Mouse (Mus musculus) limb, embryonic 12.5 days (tissue): Measurements from ENCODE around the gene Taf13. TPM values are rescaled to one million over a fixed set of nuclear protein-coding genes. Genes with fewer than 3 reads are reported as not detected.
"Not testable (repeated sequence)": the region's sequence is repeated elsewhere in the genome, so short reads cannot be mapped to it uniquely, and the experiment has no call there.

Experiments
- ATAC-seq: fragments of 200-750 bp; cut with Nextera tagmentation; 2 replicates; pipeline ENCODE4 v1.8.0; 2017; ENCODE audit warnings: low read depth, moderate TSS enrichment; ENCODE audit not compliant: insufficient number of reproducible peaks, insufficient read depth, low FRiP score, low TSS enrichment
- H3K27ac ChIP-seq: fragments of 300-500 bp; sonication (generic); 2 replicates; pipeline ENCODE4 v1.5.1; 2016; ENCODE audit warnings: mild to moderate bottlenecking, moderate library complexity
- H3K27me3 ChIP-seq: fragments of 300-500 bp; sonication (generic); 2 replicates; pipeline ENCODE4 v1.6.1; 2016; ENCODE audit warnings: mild to moderate bottlenecking, moderate library complexity
- H3K36me3 ChIP-seq: fragments of 300-500 bp; sonication (generic); 2 replicates; pipeline ENCODE4 v1.6.1; 2016; ENCODE audit warnings: mild to moderate bottlenecking, moderate library complexity
- H3K4me1 ChIP-seq: fragments of 300-500 bp; sonication (generic); replicated peaks from 2 replicates; pipeline ENCODE4 v1.6.1; 2016
- H3K4me2 ChIP-seq: fragments of 300-500 bp; sonication (generic); 2 replicates; pipeline ENCODE4 v1.6.1; 2016; ENCODE audit warnings: mild to moderate bottlenecking, moderate library complexity
- H3K4me3 ChIP-seq: fragments of 300-500 bp; sonication (generic); replicated peaks from 2 replicates; pipeline ENCODE4 v1.5.1; 2016; ENCODE audit warnings: mild to moderate bottlenecking
- H3K9ac ChIP-seq: fragments of 300-500 bp; sonication (generic); replicated peaks from 2 replicates; pipeline ENCODE4 v1.6.1; 2016; ENCODE audit warnings: mild to moderate bottlenecking, moderate library complexity
- H3K9me3 ChIP-seq: fragments of 300-500 bp; sonication (generic); 2 replicates; pipeline ENCODE4 v1.6.1; 2016; ENCODE audit warnings: mild to moderate bottlenecking, moderate library complexity
- WGBS: fragments of 180-500 bp; shearing (Covaris S2); methylation state at CpG from one replicate; pipeline ENCODE4 v1.1.7; 2016; 5-methylcytosine and 5-hydroxymethylcytosine counted together
- polyA plus RNA-seq: library from polyadenylated mRNA; unstranded; fragments of >200 nt; fragmentation: Nextera tagmentation; extraction: Ambion mirVana; gene quantifications from 2 replicates; pipeline ENCODE4 v1.2.1, GENCODE M21; 2016

The Taf13 gene
- polyA plus RNA-seq, 1 experiment from 2014 or later = 49.9 TPM

- no peaks in the 10 kb centered on the region for H3K9me3 ChIP-seq
- H3K9ac ChIP-seq = peak overlapping the region; percentile 95
- WGBS = 17% methylated on average over 22 of the region's 22 CpGs
- peak overlapping the region; percentile 89 for H3K27ac ChIP-seq
- H3K4me3 ChIP-seq = peak overlapping the region; percentile 81
- no peaks in the 10 kb centered on the region for H3K27me3 ChIP-seq
- ATAC-seq = peak; percentile 95
- H3K4me2 ChIP-seq = peak overlapping the region; percentile 73
- H3K4me1 ChIP-seq = peaks cover 7% of the 10 kb centered on the region
- H3K36me3 ChIP-seq = peaks cover 30% of the 10 kb centered on the region
Measured at GRCm38 (mm10) chr3:108554587-108555312, 16.7 kb upstream of the Taf13 start.

DNA sequence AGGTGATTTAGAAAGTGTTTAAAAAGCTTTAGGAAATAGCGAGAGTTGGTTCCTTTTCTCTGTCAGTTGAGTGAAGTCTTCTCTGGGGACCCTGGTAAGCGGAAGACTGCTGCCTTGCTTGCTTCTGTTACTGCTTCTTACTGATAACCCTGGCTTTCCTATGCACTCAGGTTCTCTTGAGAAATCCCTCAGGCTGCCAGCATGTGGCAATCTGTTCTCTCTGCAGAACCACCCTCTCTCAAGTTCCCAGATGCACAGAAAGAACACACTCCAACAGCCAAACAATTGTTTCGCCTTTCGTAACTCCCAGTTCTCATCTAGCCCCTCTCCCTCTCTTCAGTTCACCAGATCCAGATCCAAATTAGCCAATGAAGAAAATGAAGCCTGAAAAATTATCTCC, 13.6 kb upstream of the Taf13 start:
- Histone ChIP-seq H3K4me1 (peaks cover 13% of the 10 kb centered on the region), H3K27ac (no peak overlapping the region), H3K9me3 (no peaks in the 10 kb centered on the region), H3K9ac (no peak overlapping the region), H3K27me3 (no peaks in the 10 kb centered on the region), H3K36me3 (peaks cover 35% of the 10 kb centered on the region), H3K4me2 (no peak overlapping the region), H3K4me3 (no peak overlapping the region)
- 97% methylated on average over 4 of the region's 4 CpGs for WGBS
- no peak for ATAC-seq

- peak; percentile 97 for ATAC-seq
- WGBS = under 1% methylated on average over 45 of the region's 45 CpGs
- Histone ChIP-seq H3K4me1 (peaks cover 10% of the 10 kb centered on the region), H3K9me3 (no peaks in the 10 kb centered on the region), H3K27me3 (no peaks in the 10 kb centered on the region), H3K4me2 (peak within 1 kb of the TSS; percentile 73), H3K27ac (peak within 1 kb of the TSS; percentile 89), H3K4me3 (peak within 1 kb of the TSS; percentile 79), H3K9ac (peak within 1 kb of the TSS; percentile 79), H3K36me3 (peaks cover 29% of the 10 kb centered on the region)
Measured at GRCm38 (mm10) chr3:108562133-108562730, 9.3 kb upstream of the Taf13 start, which contains the start of gene Tmem167b. TSS of gene Tmem167b (minus strand) at chr3:108562466.

- peak; percentile 56; the same call in 1 of the 2 replicates for ATAC-seq
- Histone ChIP-seq H3K4me1 (peaks cover 10% of the 10 kb centered on the region), H3K36me3 (peaks cover 25% of the 10 kb centered on the region), H3K4me2 (peak overlapping the region; percentile 73), H3K9ac (0 out of 2 replicates have a peak overlapping the region, but pooled peaks have one; percentile 31), H3K27ac (peak overlapping the region; percentile 89), H3K9me3 (no peaks in the 10 kb centered on the region), H3K4me3 (peak overlapping the region; percentile 79), H3K27me3 (no peaks in the 10 kb centered on the region)
- 9% methylated on average over 15 of the region's 15 CpGs for WGBS
Measured at GRCm38 (mm10) chr3:108562777-108563271, 8.7 kb upstream of the Taf13 start.

DNA sequence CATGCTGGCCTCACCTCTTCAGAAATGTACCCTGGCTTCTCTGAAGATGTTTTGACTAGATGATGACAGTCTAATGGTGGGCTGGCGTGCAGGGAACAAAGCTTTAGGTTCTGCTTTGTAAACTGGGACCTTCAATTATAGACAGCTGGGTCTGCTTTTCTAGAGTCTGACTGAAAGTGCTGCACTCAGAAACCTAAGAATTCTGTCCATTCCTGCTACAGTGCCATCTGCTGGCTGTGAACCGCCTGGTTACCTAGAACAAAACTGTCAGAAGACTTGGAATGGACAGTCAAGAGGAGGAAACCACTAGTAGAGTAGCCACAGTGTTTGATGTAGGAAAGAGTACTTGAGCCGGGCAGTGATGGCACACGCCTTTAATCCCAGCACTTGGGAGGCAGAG, 8.2 kb upstream of the Taf13 start:
- Histone ChIP-seq H3K4me1 (peaks cover 10% of the 10 kb centered on the region), H3K9ac (0 out of 2 replicates have a peak overlapping the region, but pooled peaks have one; percentile 31), H3K4me2 (peak overlapping the region; percentile 73), H3K27ac (peak overlapping the region; percentile 89), H3K4me3 (peak overlapping the region; percentile 79), H3K36me3 (peaks cover 20% of the 10 kb centered on the region), H3K9me3 (no peaks in the 10 kb centered on the region), H3K27me3 (no peaks in the 10 kb centered on the region)
- 8% methylated on average over 4 of the region's 4 CpGs for WGBS
- ATAC-seq = no peak

- Histone ChIP-seq H3K4me3 (no peak overlapping the region), H3K9me3 (no peaks in the 10 kb centered on the region), H3K4me2 (no peak overlapping the region), H3K9ac (no peak overlapping the region), H3K27me3 (no peaks in the 10 kb centered on the region), H3K27ac (0 out of 2 replicates have a peak overlapping the region, but pooled peaks have one; percentile 0), H3K4me1 (peaks cover 11% of the 10 kb centered on the region), H3K36me3 (no peaks in the 10 kb centered on the region)
- ATAC-seq = no peak
- 63% methylated on average over 15 of the region's 15 CpGs for WGBS
Measured at GRCm38 (mm10) chr3:108567990-108568877, 3.3 kb upstream of the Taf13 start.

DNA sequence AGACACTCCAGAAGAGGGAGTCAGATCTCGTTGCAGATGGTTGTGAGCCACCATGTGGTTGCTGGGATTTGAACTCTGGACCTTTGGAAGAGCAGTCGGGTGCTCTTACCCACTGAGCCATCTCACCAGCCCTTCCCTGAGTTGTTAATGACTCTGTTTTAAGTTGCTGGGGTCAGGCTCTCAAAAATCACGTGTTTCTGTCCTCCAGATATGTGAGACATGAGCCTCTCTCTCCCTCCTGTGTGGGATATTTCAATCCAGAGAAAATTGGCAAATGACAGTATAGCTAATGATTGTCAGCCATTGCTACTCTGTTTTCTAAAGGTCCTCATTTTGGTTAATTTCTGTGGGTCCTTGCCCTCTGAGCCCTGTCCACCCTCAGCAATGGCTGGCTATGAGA, 1.9 kb upstream of the Taf13 start:
- not testable (repeated sequence) for H3K27ac ChIP-seq, H3K4me2 ChIP-seq, ATAC-seq, H3K9ac ChIP-seq, H3K4me3 ChIP-seq, H3K9me3 ChIP-seq, H3K36me3 ChIP-seq, H3K27me3 ChIP-seq
- WGBS = 59% methylated on average over 3 of the region's 3 CpGs
- H3K4me1 ChIP-seq = peaks cover 10% of the 10 kb centered on the region

- peak overlapping the region; percentile 66; the same call in 1 of the 2 replicates for H3K4me3 ChIP-seq
- WGBS = 87% methylated on average over 14 of the region's 14 CpGs
- H3K4me1 ChIP-seq = peaks cover 10% of the 10 kb centered on the region
- no peaks in the 10 kb centered on the region for H3K36me3 ChIP-seq
- no peak overlapping the region for H3K9ac ChIP-seq
- ATAC-seq = no peak
- H3K9me3 ChIP-seq = no peaks in the 10 kb centered on the region
- no peaks in the 10 kb centered on the region for H3K27me3 ChIP-seq
- peak overlapping the region; percentile 81 for H3K4me2 ChIP-seq
- no peak overlapping the region for H3K27ac ChIP-seq
Measured at GRCm38 (mm10) chr3:108570813-108571212, 685 bp upstream of the Taf13 start.

- H3K27me3 ChIP-seq = no peaks in the 10 kb centered on the region
- ATAC-seq = no peak
- H3K4me3 ChIP-seq = peak overlapping the region; percentile 66
- 0 out of 2 replicates have a peak, but pooled peaks cover 6% of the 10 kb centered on the region for H3K36me3 ChIP-seq
- peak overlapping the region; percentile 81 for H3K4me2 ChIP-seq
- WGBS = 50% methylated on average over 18 of the region's 18 CpGs
- peaks cover 10% of the 10 kb centered on the region for H3K4me1 ChIP-seq
- H3K27ac ChIP-seq = peak overlapping the region; percentile 53; the same call in 1 of the 2 replicates
- H3K9me3 ChIP-seq = no peaks in the 10 kb centered on the region
- peak overlapping the region; percentile 76 for H3K9ac ChIP-seq
Measured at GRCm38 (mm10) chr3:108572309-108573010, 962 bp downstream of the Taf13 start.

DNA sequence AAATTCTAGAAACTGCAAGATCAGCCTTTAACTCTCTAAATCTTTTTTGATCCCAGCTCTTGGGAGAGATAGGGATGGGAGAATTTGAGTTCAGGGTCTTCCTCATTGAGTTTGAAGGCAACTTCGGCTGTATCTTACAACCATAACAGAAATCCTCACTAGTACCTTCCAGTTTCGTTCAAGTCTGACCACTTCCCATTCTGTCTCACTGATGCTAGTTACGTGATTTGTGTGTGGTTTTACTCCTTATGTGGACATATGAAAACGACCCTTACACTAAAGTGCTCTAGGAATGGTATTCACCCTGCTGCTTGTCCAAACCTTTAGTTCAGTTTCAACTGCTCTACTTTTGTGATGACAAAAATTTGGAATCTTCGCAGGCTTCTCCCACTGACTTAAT, 2.5 kb downstream of the Taf13 start:
- H3K36me3 ChIP-seq = peaks cover 20% of the 10 kb centered on the region
- no peaks in the 10 kb centered on the region for H3K9me3 ChIP-seq
- ATAC-seq = no peak
- H3K27me3 ChIP-seq = no peaks in the 10 kb centered on the region
- no peak overlapping the region for H3K4me2 ChIP-seq
- peaks cover 10% of the 10 kb centered on the region for H3K4me1 ChIP-seq
- H3K27ac ChIP-seq = no peak overlapping the region
- H3K4me3 ChIP-seq = no peak overlapping the region
- H3K9ac ChIP-seq = no peak overlapping the region
- 93% methylated on average over 5 of the region's 5 CpGs for WGBS
